Mouse (Mus musculus) kidney, postnatal 10 days (tissue): ENCODE data around the gene Cox19.

Source experiments
- DNase-seq: peaks from one replicate; pipeline ENCODE4 v3.0.0; 2021; ENCODE audit warnings: mixed read lengths

Gene Cox19

DNA sequence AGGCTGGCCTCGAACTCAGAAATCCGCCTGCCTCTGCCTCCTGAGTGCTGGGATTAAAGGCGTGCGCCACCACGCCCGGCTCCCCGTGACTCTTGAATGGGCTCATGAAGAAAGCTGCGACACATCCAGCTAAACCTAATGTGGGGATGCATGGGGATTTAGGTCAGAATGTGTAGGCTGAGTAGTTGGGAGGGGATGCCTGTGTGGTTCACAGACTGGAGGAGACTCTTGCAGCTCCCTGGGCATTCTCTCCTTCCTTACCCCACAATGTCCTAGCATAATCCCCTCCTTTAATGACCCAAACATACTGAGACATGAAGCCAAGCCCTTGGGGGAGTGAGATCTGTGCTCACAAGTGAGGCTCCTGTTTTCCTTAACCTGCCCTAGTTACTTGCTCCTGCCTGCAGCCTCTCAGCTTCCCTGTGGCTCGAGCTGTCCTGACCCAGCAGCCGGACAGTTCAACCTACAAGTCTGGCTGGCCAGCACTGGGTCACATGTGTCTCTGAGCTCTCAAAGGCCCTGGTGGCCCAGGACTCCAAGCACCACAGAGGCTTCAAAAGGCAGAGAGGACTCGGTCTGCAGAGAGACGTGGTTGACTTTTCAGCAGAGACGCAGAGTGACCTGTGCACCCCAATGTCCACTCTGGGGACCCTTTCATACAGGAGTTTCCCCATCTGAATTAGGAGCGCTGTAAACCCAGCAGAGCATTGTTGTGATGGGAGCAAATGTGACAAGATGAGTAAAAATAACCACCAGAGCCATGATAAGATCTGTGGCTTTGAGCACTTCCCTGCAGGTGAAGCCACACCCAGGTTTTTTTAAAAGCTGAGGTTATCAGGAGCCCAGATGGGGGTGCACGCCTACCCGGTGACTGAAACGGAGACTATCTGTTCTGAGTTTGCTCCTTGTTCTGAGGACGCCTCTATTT, 30.6 kb upstream of the Cox19 start:
- no peak for DNase-seq

DNA sequence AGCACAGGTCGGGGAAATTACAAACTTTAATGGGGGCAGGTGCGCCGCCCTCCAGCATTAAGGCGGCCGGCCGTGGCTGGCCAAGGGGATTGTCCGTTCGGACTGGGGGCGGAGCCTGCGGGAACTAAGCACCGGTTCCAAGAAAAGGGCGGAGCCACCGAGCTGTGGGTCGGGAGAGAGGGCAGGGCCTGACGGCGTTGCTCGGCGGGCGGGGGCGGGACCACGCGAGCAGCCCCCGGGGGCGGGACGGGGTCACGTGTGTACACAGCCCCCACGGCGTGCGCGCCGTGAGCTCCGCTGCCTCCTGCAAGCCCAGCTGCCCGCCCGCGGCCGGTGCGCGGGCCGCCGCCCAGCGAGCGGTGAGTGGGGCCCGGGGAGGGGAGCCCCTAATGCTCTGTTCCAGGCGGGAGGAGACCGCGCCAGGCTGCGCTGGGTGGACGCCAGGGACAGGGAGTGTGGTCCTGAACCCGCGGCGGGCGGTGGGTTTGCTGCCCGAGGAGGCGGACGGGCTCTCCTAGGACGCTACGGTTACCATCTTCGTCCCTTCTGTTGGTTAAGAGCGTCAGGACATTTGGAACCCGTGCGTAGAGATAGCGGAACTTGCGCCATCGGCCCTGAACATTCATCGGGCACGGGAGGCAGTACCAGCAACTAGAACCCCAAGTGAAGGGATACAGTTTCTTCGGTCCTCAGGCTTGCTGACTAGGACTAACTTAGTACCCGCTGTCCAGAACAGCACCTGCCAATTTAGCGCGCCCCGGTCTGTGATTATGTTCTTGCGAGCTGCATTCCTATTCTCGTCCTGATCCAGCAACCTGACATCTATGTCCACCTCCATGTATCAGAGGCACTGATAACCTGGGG, 29.4 kb upstream of the Cox19 start:
- peak; percentile 99 for DNase-seq

DNA sequence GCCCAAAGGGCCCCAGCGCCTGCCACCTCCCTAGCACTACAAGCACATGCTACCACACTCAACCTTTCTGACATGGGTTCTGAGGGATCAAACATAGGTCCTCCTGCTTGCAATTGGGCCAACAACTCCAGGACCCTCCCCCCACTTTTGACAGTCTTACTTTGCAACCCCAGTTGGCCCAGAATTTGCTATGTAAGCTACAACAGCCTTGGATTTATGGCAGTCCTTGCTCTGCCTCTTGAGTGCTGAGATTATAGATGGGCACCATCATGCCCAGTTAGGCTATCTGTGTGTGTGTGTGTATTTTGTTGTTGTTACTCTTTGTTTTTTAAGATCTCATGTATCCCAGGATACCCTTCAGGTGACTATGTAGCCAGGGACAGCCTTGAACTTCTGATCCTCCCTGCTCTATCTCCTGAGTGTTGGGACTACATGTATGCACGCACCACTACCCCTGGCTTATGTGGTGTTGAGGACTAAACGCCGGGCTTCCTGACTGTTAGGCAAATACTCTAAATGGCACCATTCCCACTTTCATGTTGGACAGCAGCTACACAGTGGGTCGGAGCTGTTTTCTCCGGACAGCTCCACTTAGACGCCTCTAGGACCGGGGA, 28.7 kb upstream of the Cox19 start:
- no peak for DNase-seq

DNA sequence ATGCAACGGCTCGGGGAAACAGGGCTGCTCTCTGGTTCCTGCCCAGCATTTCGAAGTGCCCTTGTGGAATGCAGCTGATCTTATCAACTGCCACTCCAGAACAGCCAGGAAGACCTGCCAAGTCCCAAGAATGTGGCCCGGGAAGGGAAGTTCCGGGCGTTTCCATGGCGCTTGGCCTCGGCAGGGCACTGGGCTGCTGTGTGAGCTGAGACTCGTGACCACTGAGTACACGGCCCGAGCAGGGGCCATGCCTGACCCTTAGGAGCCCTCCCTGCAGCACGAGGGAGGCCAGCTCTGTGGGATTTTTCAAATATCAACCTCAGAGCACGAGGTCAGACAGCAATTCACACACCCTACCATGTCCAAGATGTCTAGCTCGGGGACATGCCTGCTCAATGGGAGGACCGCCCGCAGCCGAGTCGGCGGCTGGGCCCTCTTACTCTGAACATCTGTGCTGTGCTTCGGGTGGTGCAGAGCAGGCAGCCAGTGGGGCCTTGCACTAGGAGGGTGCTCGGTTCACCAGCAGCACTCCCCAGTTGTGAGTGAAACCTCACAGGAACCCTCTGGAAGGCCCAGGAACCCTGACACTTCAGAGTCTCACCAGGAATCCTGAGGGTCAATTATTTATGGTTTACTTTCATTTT, 27.9 kb upstream of the Cox19 start:
- peak; percentile 90 for DNase-seq

DNA sequence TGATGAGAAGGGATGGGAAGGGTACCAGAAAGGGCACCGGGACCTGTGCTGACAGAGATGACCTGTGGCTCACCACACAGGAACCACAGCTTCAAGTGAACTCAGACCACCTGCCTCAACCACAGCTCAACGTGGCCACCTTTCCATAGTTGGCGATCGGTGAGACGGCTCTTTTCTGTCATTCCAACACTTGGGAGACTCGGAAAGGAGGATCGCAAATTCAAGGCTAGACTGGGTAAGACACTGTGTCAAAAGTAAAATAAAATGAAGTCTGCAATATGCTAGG, 27.0 kb upstream of the Cox19 start:
- DNase-seq = no peak

DNA sequence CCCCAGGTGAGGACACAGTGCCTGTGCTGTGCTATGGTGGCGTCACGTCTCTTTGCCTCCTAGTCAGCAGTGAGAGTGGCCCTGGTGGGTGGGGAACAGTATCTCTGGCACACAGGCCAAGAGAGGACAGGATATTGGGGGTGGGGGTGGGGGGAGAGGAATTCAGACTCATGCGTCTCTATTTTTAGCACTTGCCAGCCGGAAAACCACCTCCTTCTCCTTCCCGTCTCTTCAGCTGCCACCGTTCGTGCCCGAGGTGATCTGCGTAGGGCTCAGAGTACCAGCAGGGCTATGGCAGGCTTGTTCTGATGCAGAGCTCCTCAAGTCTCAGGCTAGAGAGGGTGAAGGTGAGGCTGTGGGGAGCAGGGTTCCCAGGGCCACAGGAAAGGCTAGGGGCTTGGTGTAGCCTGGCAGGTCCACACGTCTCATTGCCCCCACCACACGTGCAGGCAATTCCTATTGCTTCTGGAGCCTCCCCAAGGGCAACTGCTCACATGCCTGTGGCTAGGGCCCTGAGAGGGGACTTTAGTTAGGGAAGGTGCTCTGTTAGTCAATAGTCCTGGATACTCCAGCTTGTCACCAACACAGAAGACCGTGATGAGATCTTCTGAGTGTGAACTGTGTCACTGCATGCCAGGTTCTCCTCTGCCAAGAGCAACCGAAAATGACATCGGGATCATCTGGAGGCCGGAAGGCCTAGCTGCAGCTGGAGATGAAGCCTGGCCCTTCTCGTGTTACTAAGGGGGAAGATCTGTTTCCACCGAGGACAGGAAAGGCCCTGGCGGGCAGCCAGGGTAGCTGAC, 26.5 kb upstream of the Cox19 start, which contains the start of gene Gpr146:
Gene Gpr146, plus strand, starts transcription at position 230 of the 803 bp plus-strand sequence.
- DNase-seq = peak; percentile 89

DNA sequence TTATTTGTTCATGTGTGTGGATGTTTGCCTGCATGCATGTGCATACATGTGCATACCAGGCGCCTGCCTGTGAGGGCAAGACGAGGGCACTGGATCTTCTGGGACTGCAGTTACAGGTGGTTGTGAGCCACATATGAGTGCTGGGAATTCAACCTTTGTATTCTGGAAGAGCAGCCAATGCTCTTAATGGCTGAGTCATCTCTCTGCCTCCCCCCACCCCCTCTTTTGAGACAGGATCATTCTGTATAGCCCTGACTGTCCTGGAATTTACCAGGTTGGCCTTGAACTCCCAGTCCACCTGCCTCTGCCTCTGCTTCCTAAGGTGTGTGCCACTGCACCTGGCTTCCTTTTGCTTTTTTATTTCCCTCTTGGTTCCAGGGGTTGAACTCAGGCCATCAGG, 23.6 kb upstream of the Cox19 start:
- DNase-seq = no peak

DNA sequence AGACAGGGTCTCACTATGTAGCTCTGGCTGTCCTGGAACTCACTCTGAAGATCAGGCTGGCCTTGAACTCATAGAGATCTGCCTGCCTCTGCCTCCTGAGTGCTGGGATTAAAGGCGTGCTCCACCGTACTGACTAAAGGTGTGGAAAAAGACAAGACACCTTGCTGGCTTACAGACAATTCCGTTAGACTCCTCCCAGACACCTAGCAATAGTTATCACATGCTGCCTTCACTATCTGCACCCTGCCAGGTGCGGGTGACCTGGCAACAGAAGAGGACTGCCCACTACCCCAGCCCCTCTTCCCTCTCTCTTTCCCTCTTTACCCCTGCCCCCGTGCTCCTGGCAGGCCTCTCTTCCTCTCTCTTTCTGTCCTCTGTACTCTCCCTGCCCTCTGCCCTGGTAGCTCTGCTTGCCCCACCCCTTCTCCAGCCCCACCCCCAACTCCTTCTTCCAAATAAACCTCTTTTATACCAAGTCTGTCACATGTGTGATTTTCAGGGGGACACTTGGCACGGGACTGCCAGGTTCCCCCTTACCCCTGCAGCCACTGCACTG, 22.7 kb upstream of the Cox19 start:
- DNase-seq = peak; percentile 51

DNA sequence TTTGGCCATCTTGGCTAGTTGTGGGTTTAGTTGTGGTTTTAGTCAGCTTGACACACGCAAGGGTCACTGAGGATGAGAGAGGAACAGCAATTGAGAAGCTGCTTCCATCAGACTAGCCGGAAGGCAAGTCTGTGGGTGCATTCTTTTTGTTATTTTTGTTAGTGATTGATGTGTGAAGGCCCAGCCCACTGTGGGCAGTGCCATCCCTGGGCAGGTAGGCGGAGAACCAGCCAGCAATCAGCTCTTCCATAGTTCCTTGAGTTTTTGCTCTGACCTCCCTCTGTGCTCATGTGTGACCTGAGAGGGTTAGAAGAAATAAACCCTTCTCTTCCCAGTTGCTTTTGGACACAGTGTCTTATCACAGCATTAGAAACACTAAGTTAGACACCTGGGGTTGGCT, 21.9 kb upstream of the Cox19 start:
- no peak for DNase-seq

DNA sequence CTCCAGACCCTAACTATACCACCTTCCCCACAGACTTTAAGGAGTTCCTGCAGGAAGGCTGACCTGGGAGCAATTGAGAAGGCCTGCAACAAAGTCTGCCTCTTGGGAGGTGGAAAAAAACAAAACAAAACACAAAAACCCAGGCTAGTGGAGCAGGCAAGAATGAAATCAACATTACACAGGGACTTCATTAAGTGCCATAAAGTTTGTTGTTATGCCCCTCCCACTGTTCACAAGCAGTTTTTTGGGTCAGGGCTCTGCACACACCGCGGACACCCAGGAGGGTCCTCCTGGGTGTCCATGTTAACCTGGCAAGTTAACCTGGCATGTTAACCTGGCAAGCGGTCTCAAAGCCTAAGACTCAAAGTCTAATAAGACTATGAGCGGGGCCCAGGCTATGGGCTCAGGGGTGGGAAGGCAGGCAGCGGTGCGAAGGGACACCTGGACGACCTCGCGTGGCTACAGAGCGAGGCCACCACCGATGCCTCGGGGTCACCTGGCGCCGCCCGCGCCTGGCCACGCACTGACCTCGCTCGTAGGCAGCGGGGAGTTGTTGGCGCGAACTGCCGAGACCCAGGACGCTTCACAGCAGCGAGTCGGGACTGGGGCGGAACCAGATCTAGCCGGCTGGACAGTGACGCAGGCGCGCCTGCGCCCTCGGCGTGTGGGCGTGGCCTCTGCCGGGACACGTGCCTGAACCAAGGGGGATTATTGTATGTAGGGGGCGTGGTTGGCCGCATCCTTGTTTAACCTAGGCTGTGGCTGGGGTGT, 20.6 kb upstream of the Cox19 start:
- peak; percentile 97 for DNase-seq

DNA sequence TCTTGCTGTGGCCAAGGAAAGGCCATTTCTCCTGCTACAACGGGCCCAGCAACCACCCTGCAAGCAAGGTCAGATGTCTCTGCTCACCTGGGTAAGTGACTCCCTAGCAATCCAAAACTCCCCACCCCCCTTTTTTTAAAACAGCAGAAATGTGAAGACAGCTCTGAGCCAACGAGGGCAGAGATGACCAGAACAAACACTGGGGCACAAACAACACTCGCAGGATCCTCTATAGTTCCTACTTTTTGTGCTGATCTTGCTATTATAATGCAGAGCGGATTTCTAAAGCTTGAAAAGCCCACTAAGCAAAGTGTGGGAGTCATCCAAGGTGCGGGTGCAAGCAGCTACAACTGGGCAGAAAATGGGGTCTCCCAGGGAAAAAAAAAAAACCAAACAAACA, 19.9 kb upstream of the Cox19 start:
- DNase-seq = no peak

DNA sequence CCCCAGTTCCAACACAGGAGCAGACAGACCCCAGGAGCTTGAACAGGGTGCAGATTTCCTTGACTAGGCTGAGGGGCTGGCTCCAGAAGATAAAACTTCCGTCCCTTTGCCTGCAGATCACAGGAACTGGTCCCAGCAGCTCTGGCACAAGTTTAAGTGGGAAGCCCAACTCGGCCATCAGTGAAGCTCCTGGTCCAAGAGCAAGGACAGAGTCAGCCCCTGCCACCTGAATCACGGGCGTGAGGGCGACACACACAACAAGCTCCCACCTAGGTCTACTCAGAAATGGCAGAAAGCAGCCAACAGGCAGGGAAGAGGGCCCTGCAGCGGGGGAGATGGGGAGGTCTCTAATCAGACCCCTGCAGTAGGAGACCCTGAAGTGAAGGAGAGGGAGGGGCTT, 19.1 kb upstream of the Cox19 start:
- no peak for DNase-seq

DNA sequence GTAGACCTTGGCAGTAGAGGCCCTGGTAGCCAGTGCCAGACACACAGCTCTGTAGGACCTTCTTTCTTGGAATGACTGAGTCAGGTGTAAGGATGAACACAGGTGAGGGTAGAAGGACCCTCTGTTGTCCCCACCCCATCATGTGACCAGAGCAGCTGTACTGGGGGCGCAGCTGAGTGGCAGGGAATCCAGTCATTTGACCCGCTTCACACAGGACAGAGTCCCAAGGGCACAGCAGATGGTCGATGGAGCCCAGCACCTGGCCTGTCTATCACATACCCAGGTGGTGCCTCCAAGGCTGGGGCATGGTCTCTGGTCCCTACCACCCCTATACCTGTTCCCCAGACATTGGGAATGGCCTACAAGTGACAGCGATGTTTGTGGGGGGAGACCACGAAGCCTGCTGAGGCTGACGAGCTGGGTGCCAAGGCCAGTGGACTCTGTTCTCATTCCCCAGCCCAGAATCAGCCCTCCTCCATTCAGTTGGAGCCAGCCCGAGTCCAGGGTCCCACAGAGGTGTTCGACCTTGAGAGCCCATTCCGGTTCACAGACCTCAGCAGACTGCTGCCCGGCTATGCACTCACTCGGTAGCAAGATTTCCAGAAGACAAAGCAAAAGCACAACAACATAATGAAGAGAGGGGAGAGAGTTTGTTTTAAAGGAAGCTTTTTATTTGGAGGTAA, 17.6 kb upstream of the Cox19 start:
- DNase-seq = peak; percentile 73

DNA sequence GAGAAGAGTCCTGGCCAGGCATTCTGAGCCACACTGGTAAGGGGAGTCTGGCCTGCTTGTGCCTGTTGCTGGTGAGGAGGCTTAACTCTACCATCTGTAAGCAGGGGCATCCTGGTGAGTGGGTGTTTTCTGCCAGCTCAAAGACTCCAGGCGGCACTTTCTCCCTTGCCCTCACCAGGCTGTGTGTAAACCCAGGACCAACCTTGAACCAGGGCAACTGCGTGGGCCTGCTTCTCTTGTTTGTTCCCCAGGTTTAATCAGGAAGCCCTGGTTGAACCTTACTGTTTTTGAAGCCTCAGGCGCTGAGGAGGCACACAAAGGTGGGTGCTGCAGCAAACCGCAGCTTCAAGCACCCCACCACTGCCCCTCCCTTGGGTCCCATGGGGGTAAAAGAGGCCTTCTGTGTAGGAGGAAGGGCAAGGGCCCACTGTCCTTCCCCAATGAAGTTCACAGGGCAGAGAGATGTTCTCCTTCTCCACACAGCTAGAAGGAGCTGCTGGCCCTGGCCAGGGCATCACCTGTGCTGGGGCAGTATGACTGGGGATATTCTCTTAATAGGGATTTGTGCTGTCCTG, 16.8 kb upstream of the Cox19 start:
- no peak for DNase-seq

DNA sequence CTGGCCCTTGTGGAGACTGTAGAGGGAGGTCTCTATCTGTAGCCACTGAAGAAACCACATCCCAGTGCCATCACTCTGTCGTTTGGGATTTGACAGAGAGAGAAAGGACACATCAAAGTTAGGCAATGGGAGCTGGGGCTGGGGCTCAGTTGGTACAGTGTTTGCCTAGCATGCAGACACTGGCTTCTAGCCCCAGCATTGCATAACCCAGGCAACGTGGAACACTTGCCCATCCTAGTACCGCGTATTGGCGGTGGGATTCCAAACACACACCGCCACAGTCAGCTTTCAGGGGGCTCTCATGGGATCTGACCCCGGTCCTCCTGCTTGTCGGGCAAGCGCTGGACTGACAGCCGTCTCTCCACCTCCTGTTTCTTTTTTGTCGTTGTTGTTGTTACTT, 15.3 kb upstream of the Cox19 start:
- DNase-seq = no peak

DNA sequence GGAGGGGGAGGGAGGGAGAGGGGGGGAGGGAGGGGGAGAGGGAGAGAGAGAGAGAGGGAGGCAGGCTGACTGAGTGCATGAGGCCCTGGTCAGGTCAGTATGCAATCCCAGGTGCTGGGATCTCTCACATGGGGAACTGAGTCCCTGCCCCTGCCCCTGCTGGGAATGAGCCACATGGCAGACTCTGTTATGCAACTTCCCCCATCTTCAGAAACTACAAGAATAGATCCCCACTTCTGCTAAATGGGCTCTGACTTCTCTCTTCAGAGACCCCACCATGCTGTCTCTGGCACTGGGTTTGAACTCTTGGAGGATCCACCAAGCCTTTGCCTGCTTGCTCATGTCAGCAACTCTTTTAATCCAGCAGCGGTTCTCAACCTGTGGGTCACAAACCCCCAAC, 14.6 kb upstream of the Cox19 start:
- no peak for DNase-seq

DNA sequence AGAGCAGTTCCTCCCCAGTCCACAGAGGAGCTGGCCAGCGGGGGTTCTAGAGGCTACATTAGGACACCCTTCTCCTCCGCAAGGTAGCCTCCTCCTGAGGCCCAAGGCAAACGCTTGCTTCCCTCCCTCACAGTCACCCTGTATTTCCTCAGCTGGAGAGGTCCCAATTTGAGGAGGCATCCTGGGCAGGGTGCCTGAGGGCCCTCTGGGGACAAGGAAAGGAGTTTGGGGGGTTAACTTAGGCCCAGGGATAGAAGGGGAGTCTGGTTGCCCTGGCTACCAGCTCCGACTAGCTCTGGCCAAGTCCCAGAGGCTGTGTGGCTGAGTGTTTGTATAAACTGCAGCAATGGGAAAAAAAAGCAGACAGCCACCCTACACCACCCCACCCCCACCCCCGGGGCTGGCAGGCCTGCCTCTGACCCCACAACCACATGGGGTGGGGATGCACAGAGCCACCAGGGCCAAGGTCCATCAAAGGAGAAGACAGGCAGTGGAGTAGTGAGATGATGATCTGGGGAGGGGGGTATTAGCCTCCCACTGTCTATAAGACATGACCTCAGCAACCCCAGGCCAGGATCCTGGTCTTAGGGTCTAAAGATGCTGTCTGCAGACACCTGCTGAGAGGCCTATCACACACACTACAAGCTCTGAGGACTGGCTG, 13.8 kb upstream of the Cox19 start:
- peak; percentile 54 for DNase-seq

DNA sequence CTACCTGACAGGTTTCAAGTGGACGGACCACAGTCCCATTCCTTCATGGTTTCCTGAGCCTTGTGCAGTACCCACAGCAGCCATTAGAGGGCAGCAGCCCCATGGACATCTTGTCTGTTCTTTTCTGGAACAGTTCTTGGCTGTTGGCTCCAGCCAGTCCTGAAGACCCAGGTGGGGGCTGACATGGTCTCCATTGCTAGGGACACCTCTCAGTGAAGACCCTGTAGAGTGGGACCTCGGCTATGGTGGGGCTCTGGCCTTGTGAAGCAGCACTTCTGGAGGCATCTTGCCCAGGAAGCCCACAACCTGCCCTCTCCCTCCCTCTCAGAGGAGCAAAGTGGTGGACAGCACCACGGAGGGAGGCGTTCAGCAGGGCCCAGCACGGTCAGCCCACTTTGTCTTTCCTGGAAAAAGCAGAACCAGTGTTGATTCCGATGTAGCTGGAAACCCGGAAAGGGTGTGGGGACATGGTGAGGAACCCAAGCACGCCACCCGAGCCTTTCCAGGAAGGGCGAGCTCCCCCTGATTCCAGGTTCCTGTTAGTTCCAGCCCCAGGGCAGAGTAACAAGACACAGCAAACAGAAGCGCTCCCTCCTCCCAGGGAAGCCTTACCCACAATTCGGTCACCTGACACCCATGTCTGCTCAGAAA, 13.2 kb upstream of the Cox19 start:
- DNase-seq = peak; percentile 95

DNA sequence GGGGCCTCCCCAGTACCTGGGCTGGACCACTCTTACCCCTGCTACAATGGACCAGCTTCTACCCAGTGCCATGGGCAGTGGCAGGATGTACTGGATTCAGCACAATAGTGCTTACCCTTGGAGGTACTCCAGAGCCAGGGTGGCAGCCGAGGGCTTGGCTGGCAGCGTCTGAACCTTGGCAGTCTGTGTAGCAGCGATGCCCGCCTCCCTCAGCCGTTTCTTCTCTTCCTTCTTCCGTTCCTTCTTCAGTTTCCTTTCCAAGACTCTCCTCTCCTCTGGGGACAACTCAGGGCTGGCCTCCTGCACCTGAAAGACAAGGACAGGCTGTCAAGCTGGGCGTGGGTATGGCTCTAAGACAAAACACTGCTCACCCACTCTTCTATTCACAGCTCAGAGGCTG, 12.6 kb upstream of the Cox19 start:
- DNase-seq = no peak
